Mouse (Mus musculus): ENCODE data around the gene Gramd1c. TPM values are rescaled to one million over a fixed set of nuclear protein-coding genes. Genes with fewer than 3 reads are reported as not detected.

The Gramd1c gene
- 1 to 10 TPM in 1 of 2 experiments, under 1 TPM in 1; 0.33 to 1.1 TPM for total RNA-seq (2023)

DNA sequence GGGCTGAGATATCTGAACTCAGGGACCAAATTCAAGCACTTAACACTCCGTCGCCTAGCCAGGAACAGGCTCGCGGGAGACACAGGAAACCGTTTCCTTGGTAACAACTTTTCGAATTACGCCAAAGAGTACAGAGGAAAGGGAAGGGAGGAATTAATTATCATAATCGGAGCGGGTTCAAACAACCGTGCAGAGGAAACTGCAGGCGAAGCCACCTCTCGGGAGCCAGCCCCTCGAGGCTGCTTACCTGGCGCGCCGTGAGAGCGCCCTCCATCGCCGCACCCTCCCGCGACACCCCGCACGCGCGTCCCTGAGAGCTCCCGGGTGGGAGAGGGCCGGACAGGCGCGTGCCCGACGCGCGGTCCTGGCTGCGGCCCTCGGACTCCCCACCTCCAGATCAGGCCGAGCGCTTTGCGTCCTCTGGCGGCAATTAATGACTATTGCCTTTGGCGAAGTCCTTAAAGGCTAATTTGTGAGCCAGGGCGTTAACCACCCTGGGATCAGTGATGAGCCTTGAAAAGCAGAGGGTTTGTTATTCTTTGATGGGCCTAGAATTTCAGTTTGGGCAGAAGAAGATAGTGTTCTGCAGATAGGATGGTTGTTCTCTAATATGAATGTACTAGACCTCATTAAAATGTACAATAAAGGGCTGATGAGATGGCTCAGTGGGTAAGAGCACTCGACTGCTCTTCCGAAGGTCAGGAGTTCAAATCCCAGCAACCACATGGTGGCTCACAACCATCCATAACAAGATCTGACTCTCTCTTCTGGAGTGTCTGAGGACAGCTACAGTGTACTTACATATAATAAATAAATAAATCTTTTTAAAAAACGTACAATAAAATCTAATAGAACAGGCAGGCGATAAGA lies at the start of gene Gramd1c:
Gene Gramd1c (minus strand): TSS at position 321 of the 870 bp plus-strand sequence.

GRCm38 (mm10) chr16:43979328-43980109 lies 83.6 kb downstream of the Gramd1c start, which contains the start of gene Zdhhc23:
Gene Zdhhc23, minus strand, starts transcription at chr16:43979791.

Other genes with a start within 250 kb of the Gramd1c start
- gene Ccdc191, start 173.5 kb downstream of the Gramd1c start, total RNA-seq (2023), result 10 to 100 TPM in 1 of 2 experiments, 1 to 10 TPM in 1; 6.4 to 10.5 TPM
- 10 to 100 TPM; 20.4 to 24.0 TPM for gene Qtrt2, start 136.5 kb downstream of the Gramd1c start, total RNA-seq (2023)
- 1 to 10 TPM; 5.9 to 6.6 TPM for gene Zdhhc23, start 83.6 kb downstream of the Gramd1c start, total RNA-seq (2023)
- 10 to 100 TPM; 86.5 to 87.7 TPM for gene Atp6v1a, start 76.4 kb upstream of the Gramd1c start, total RNA-seq (2023)
- gene Naa50, start 76.5 kb upstream of the Gramd1c start, total RNA-seq (2023), result 10 to 100 TPM; 44.2 to 45.3 TPM
- 10 to 100 TPM; 34.6 to 35.1 TPM for gene Usf3, start 109.9 kb upstream of the Gramd1c start, total RNA-seq (2023)